Mouse (Mus musculus) kidney, embryonic 16.5 days (tissue): ENCODE measurements around the gene Cd6. TPM values are rescaled to one million over a fixed set of nuclear protein-coding genes. Genes with fewer than 3 reads are reported as not detected.

ENCODE experiments used
- ATAC-seq: fragments of 200-750 bp; cut with Nextera tagmentation; 2 replicates; pipeline ENCODE4 v1.8.0; 2017; ENCODE audit warnings: moderate TSS enrichment; ENCODE audit not compliant: low FRiP score, low TSS enrichment
- H3K27ac ChIP-seq: fragments of 300-500 bp; sonication (generic); 2 replicates; pipeline ENCODE4 v1.5.1; 2014; ENCODE audit warnings: low read length
- H3K27me3 ChIP-seq: fragments of 300-500 bp; sonication (generic); 2 replicates; pipeline ENCODE4 v1.6.1; 2014; ENCODE audit warnings: low read length, control low read depth, mixed read lengths; ENCODE audit not compliant: insufficient read depth
- H3K36me3 ChIP-seq: fragments of 300-500 bp; sonication (generic); 2 replicates; pipeline ENCODE4 v1.6.1; 2014; ENCODE audit warnings: low read length, control low read depth, mixed read lengths; ENCODE audit not compliant: insufficient read depth
- H3K4me1 ChIP-seq: fragments of 300-500 bp; sonication (generic); 2 replicates; pipeline ENCODE4 v1.6.1; 2014; ENCODE audit warnings: low read length, control low read depth, mixed read lengths; ENCODE audit not compliant: insufficient read depth
- H3K4me2 ChIP-seq: fragments of 300-500 bp; sonication (generic); replicated peaks from 2 replicates; pipeline ENCODE4 v1.6.1; 2014; ENCODE audit warnings: low read depth, low read length
- H3K4me3 ChIP-seq: fragments of 300-500 bp; sonication (generic); 2 replicates; pipeline ENCODE4 v1.5.1; 2014; ENCODE audit warnings: mild to moderate bottlenecking, low read length
- H3K9ac ChIP-seq: fragments of 300-500 bp; sonication (generic); replicated peaks from 2 replicates; pipeline ENCODE4 v1.6.1; 2014; ENCODE audit warnings: low read length
- H3K9me3 ChIP-seq: fragments of 300-500 bp; sonication (generic); 2 replicates; pipeline ENCODE4 v1.6.1; 2016; ENCODE audit warnings: low read length, control low read depth
- WGBS: fragments of 180-500 bp; shearing (Covaris S2); extraction: QIAGEN DNeasy Blood & Tissue Kit; methylation state at CpG from one replicate; pipeline ENCODE4 v1.1.7; 2014; 5-methylcytosine and 5-hydroxymethylcytosine counted together
- polyA plus RNA-seq: library from polyadenylated mRNA; unstranded; fragments of >200 nt; fragmentation: Nextera tagmentation; extraction: Ambion mirVana; gene quantifications from 2 replicates; pipeline ENCODE4 v1.2.1, GENCODE M21; 2015

Cd6 gene
- polyA plus RNA-seq, 1 experiment from 2014 or later: not detected

DNA sequence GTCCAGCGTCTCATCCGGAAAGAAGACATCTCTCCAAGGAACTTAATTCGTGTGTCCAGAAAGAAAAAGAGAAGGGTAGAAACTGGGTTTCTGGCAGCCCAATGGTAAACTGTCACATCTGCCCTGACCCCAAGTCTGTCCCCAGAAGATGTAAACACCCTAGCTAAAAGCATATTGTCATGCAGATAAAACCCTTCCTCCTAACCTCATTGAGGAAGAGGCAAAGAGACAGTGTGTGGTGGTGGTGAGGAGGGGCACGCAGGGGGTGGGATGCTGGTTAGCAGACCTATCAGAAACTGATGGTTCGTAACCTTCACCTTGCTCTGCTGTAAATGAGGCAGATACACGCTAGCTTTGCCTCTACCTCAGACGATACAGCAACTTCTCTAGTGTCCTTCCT lies 8.5 kb downstream of the Cd6 start:
- WGBS: 78% methylated on average over 7 of the region's 7 CpGs
- no peak for ATAC-seq

DNA sequence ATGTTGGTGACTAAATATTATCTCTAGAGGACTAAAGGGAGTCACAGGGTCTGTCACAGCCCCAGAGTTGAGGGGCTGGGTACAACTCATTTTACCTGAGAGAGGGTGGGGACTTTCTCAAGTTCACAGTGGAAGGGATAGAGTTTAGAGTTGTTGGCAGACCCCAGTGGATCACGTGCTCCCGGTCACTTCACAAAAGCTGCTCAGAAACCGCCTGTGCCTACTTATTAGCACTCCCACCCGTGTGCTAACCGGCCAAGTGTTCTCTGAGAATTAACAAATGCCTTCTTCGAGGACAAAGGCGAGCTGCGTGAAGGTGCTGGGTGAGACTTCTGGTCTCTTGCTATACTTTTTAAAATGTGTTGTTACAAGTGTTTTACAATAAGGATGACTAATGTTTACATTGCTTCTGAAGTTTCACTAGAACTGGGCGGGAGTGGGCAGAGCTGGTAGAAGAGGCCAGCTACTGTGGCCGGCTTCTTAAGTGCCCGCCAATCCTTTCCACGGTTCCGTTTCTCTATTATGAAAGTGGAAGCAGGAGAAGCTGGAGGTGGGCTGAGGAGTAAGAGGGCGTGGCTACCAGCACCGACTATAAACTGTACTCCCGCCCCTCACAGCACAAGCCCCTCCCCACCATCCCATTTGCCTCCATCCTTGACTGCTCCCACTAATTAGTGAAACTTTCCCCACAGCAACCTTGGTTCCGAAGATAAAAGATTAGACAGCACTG lies 11.5 kb downstream of the Cd6 start:
- H3K4me2 ChIP-seq: peak overlapping the region; percentile 53
- H3K27ac ChIP-seq: peak overlapping the region; percentile 52; the same call in 1 of the 2 replicates
- H3K4me3 ChIP-seq: peak overlapping the region; percentile 34
- H3K27me3 ChIP-seq: no peaks in the 10 kb centered on the region
- peak overlapping the region; percentile 37; the same call in 1 of the 2 replicates for H3K9ac ChIP-seq
- ATAC-seq: peak; percentile 93
- no peaks in the 10 kb centered on the region for H3K36me3 ChIP-seq
- peaks cover 11% of the 10 kb centered on the region; the same call in 1 of the 2 replicates for H3K4me1 ChIP-seq
- WGBS: 17% methylated on average over 17 of the region's 17 CpGs
- no peaks in the 10 kb centered on the region for H3K9me3 ChIP-seq

More for the DNA sequence above, 8.5 kb downstream of the Cd6 start:
- Histone ChIP-seq H3K36me3 (no peaks in the 10 kb centered on the region), H3K4me3 (no peak overlapping the region), H3K4me2 (no peak overlapping the region), H3K9ac (no peak overlapping the region), H3K4me1 (peaks cover 11% of the 10 kb centered on the region; the same call in 1 of the 2 replicates), H3K27ac (no peak overlapping the region), H3K9me3 (no peaks in the 10 kb centered on the region), H3K27me3 (no peaks in the 10 kb centered on the region)

DNA sequence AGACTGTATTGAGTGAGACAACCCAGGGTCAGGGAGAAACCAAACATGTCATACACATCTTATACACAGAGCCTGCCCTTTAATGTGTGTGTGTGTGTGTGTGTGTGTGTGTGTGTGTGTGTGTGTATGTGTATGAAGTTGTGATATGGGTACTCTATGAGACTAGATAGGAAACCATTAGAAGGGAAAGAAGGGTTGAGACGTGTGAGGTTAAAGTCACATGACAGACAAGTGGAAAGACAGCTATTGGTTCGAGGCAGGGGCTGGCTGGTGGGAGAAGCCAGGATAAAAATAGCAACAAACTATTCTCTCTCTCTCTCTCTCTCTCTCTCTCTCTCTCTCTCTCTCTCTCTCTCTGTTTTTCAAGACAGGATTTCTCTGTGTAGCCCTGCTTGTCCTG lies 13.4 kb downstream of the Cd6 start:
- Histone ChIP-seq H3K27ac (no peak overlapping the region), H3K4me2 (no peak overlapping the region), H3K27me3 (no peaks in the 10 kb centered on the region), H3K9me3 (no peaks in the 10 kb centered on the region), H3K4me3 (no peak overlapping the region), H3K9ac (no peak overlapping the region), H3K36me3 (no peaks in the 10 kb centered on the region), H3K4me1 (peaks cover 11% of the 10 kb centered on the region; the same call in 1 of the 2 replicates)
- ATAC-seq: no peak
- 70% methylated on average over 2 of the region's 2 CpGs for WGBS

GRCm38 (mm10) chr19:10815871-10816270 lies 14.0 kb downstream of the Cd6 start:
- Histone ChIP-seq H3K36me3 (no peaks in the 10 kb centered on the region), H3K27ac (no peak overlapping the region), H3K4me2 (no peak overlapping the region), H3K4me3 (no peak overlapping the region), H3K27me3 (no peaks in the 10 kb centered on the region), H3K9ac (no peak overlapping the region), H3K9me3 (no peaks in the 10 kb centered on the region), H3K4me1 (peaks cover 11% of the 10 kb centered on the region; the same call in 1 of the 2 replicates)
- 79% methylated on average over 6 of the region's 6 CpGs for WGBS
- no peak for ATAC-seq

- H3K27me3 ChIP-seq: no peaks in the 10 kb centered on the region
- ATAC-seq: no peak
- 75% methylated on average over 7 of the region's 7 CpGs for WGBS
- H3K36me3 ChIP-seq: no peaks in the 10 kb centered on the region
- H3K9ac ChIP-seq: no peak overlapping the region
- H3K4me2 ChIP-seq: no peak overlapping the region
- peaks cover 11% of the 10 kb centered on the region; the same call in 1 of the 2 replicates for H3K4me1 ChIP-seq
- no peak overlapping the region for H3K4me3 ChIP-seq
- no peak overlapping the region for H3K27ac ChIP-seq
- H3K9me3 ChIP-seq: no peaks in the 10 kb centered on the region
These were observed 16.0 kb downstream of the Cd6 start for GRCm38 (mm10) chr19:10813905-10814304.

- no peak overlapping the region for H3K4me3 ChIP-seq
- no peaks in the 10 kb centered on the region for H3K9me3 ChIP-seq
- no peak for ATAC-seq
- 87% methylated on average over 5 of the region's 5 CpGs for WGBS
- H3K36me3 ChIP-seq: no peaks in the 10 kb centered on the region
- peaks cover 3% of the 10 kb centered on the region; the same call in 1 of the 2 replicates for H3K4me1 ChIP-seq
- no peaks in the 10 kb centered on the region for H3K27me3 ChIP-seq
- H3K4me2 ChIP-seq: no peak overlapping the region
- H3K9ac ChIP-seq: no peak overlapping the region
- no peak overlapping the region for H3K27ac ChIP-seq
These were observed 16.8 kb downstream of the Cd6 start for GRCm38 (mm10) chr19:10813039-10813438.

DNA sequence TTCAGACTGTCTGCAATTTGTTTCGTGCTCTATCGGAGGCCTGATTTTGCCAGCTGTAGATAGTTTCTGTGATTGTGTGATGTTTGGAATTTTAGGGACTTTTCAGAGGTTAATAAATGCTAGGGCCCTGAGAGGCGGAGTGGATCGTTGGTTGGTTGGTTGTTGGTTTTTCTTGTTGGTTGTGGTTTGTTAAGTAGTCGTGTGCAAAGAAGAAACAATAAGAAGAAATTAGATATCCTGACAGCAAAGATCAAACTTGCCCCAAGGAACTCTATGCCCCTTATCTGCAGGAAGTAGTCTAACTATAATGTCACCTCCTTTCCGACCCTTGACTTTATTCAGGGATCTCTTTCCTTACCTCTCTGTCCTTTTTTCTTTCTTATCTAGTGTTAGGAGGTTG lies 18.4 kb downstream of the Cd6 start:
- no peaks in the 10 kb centered on the region for H3K36me3 ChIP-seq
- no peak overlapping the region for H3K4me2 ChIP-seq
- H3K9me3 ChIP-seq: no peaks in the 10 kb centered on the region
- no peak overlapping the region for H3K27ac ChIP-seq
- 74% methylated on average over 6 of the region's 6 CpGs for WGBS
- no peaks in the 10 kb centered on the region for H3K4me1 ChIP-seq
- no peak overlapping the region for H3K4me3 ChIP-seq
- no peak overlapping the region for H3K9ac ChIP-seq
- no peaks in the 10 kb centered on the region for H3K27me3 ChIP-seq
- ATAC-seq: no peak

DNA sequence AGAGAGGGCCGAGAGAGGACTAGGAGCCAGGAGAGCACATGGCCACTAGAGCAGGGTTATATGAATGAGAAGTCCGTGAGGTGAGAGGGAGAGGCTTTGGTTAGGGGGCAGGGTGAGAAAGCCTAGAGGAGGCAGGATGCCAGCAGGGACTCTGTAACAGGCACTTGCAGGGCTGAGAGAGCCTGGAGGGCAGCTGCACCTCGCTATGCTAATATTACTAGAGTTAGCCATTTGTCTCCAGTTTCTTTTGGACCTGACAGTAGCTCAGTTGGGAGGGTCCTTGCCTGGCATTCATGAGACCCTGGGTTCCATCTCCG lies 19.7 kb downstream of the Cd6 start:
- no peaks in the 10 kb centered on the region for H3K27me3 ChIP-seq
- H3K9me3 ChIP-seq: no peaks in the 10 kb centered on the region
- H3K36me3 ChIP-seq: no peaks in the 10 kb centered on the region
- H3K4me1 ChIP-seq: no peaks in the 10 kb centered on the region
- no peak overlapping the region for H3K27ac ChIP-seq
- no peak for ATAC-seq
- no peak overlapping the region for H3K4me2 ChIP-seq
- H3K4me3 ChIP-seq: no peak overlapping the region
- 63% methylated on average over 4 of the region's 4 CpGs for WGBS
- H3K9ac ChIP-seq: no peak overlapping the region

GRCm38 (mm10) chr19:10809428-10810175 lies 20.3 kb downstream of the Cd6 start:
- H3K4me3 ChIP-seq: no peak overlapping the region
- H3K27me3 ChIP-seq: no peaks in the 10 kb centered on the region
- no peak overlapping the region for H3K4me2 ChIP-seq
- no peak for ATAC-seq
- no peak overlapping the region for H3K27ac ChIP-seq
- 77% methylated on average over 11 of the region's 11 CpGs for WGBS
- no peaks in the 10 kb centered on the region for H3K36me3 ChIP-seq
- H3K9ac ChIP-seq: no peak overlapping the region
- H3K9me3 ChIP-seq: no peaks in the 10 kb centered on the region
- H3K4me1 ChIP-seq: no peaks in the 10 kb centered on the region
